Mouse (Mus musculus) hindbrain, embryonic 16.5 days (tissue): Measurements from ENCODE around the gene Hoxd13. TPM values are rescaled to one million over a fixed set of nuclear protein-coding genes. Genes with fewer than 3 reads are reported as not detected.

ENCODE experiments used
- ATAC-seq: fragments of 200-750 bp; cut with Nextera tagmentation; 2 replicates; pipeline ENCODE4 v1.8.0; 2017; ENCODE audit warnings: moderate TSS enrichment, moderate library complexity
- H3K27ac ChIP-seq: fragments of 300-500 bp; sonication (generic); 2 replicates; pipeline ENCODE4 v1.5.1; 2014; ENCODE audit warnings: low read depth, mild to moderate bottlenecking, control low read depth, low read length, moderate library complexity
- H3K27me3 ChIP-seq: fragments of 300-500 bp; sonication (generic); replicated peaks from 2 replicates; pipeline ENCODE4 v1.6.1; 2014; ENCODE audit warnings: low read length; ENCODE audit not compliant: control insufficient read depth, insufficient read depth
- H3K36me3 ChIP-seq: fragments of 300-500 bp; sonication (generic); 2 replicates; pipeline ENCODE4 v1.6.1; 2014; ENCODE audit warnings: mild to moderate bottlenecking, low read length, moderate library complexity, mixed read lengths; ENCODE audit not compliant: control insufficient read depth, insufficient read depth
- H3K4me1 ChIP-seq: fragments of 300-500 bp; sonication (generic); 2 replicates; pipeline ENCODE4 v1.6.1; 2014; ENCODE audit warnings: low read depth, low read length; ENCODE audit not compliant: control insufficient read depth, insufficient read depth
- H3K4me2 ChIP-seq: fragments of 300-500 bp; sonication (generic); 2 replicates; pipeline ENCODE4 v1.6.1; 2014; ENCODE audit warnings: mild to moderate bottlenecking, low read length, control low read depth, moderate library complexity
- H3K4me3 ChIP-seq: fragments of 300-500 bp; sonication (generic); 2 replicates; pipeline ENCODE4 v1.5.1; 2014; ENCODE audit warnings: mild to moderate bottlenecking, low read length, control low read depth, moderate library complexity
- H3K9ac ChIP-seq: fragments of 300-500 bp; sonication (generic); 2 replicates; pipeline ENCODE4 v1.6.1; 2014; ENCODE audit warnings: low read depth, mild to moderate bottlenecking, control low read depth, low read length, moderate library complexity
- H3K9me3 ChIP-seq: fragments of 300-500 bp; sonication (generic); 2 replicates; pipeline ENCODE4 v1.6.1; 2014; ENCODE audit warnings: mild to moderate bottlenecking, low read length, moderate library complexity; ENCODE audit not compliant: control insufficient read depth
- WGBS: fragments of 180-500 bp; shearing (Covaris S2); extraction: QIAGEN DNeasy Blood & Tissue Kit; methylation state at CpG from one replicate; pipeline ENCODE4 v1.1.7; 2014; 5-methylcytosine and 5-hydroxymethylcytosine counted together
- polyA plus RNA-seq: library from polyadenylated mRNA; unstranded; fragments of >200 nt; fragmentation: Nextera tagmentation; extraction: Ambion mirVana; gene quantifications from 2 replicates; pipeline ENCODE4 v1.2.1, GENCODE M21; 2015

Hoxd13 gene
- polyA plus RNA-seq, 1 experiment from 2014 or later, result not detected

DNA sequence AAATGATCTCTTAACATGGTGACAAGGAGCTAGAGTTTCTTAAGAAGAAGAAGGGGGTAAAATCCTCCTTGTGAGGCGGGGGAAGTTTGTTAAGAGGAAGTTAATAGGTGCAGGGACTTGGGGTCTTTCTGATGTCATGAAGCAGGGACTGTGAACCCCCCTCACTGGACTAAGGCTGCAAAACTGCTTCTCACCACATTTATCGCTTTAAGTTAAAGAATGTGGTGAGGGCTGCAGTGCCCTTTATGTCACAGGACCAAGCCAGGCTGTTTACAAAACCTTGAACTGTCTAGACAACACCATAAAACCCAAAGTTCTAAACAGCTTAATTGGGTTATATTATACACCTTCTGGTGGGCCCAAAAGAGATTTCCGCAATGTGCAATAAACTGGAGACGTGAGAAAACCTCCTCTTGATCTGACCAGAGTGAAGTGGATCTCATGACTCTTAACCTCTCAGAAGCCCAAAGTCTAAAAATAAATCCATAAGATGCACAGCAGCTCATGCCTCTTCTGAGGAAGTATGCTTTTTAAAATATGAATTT lies 17.0 kb downstream of the Hoxd13 start:
- peaks cover 12% of the 10 kb centered on the region; the same call in 1 of the 2 replicates for H3K4me1 ChIP-seq
- no peaks in the 10 kb centered on the region for H3K36me3 ChIP-seq
- 13% methylated on average over 4 of the region's 4 CpGs for WGBS
- no peak for ATAC-seq
- no peak overlapping the region for H3K27ac ChIP-seq
- no peaks in the 10 kb centered on the region; the same call in 1 of the 2 replicates for H3K9me3 ChIP-seq
- peaks cover 76% of the 10 kb centered on the region for H3K27me3 ChIP-seq
- H3K4me3 ChIP-seq, result no peak overlapping the region
- H3K9ac ChIP-seq, result no peak overlapping the region
- no peak overlapping the region for H3K4me2 ChIP-seq

DNA sequence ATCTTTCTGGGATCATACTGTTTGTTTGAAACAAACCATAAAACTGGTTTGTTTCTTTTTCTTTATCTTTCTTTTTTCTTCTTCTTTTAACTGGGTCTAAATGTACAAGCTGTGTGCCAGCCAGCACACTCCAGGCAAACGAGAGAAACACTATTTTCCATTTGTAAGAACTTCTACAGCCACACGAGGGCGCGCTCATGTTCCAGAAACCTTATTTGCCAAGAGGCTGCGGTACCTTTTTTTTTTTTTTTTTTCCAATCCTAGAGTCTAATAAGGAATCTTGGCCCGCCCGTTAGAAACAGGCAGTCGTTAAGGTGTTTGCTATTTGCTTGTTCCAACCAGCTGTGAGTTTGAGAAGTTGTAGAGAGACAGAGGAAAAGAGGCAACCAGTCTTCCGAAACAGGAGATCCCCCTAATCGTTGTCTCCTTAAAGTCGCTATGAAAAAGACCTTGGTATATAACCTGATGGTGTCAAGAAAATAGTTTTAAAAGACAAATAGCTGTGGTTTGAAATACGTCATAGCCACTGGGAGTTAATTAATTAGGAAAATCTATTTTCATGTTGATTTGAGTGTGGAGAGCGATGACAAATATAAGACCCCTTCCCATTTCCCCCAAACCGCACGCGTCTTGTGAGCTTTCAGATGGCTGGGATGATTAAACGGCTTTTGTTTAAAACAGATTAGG lies 18.3 kb downstream of the Hoxd13 start:
- Histone ChIP-seq H3K4me2 (no peak overlapping the region), H3K4me3 (no peak overlapping the region), H3K36me3 (no peaks in the 10 kb centered on the region), H3K4me1 (peaks cover 12% of the 10 kb centered on the region; the same call in 1 of the 2 replicates), H3K9ac (no peak overlapping the region), H3K27ac (no peak overlapping the region), H3K27me3 (peaks cover 68% of the 10 kb centered on the region), H3K9me3 (peaks cover 2% of the 10 kb centered on the region; the same call in 1 of the 2 replicates)
- 5% methylated on average over 17 of the region's 17 CpGs for WGBS
- no peak for ATAC-seq

DNA sequence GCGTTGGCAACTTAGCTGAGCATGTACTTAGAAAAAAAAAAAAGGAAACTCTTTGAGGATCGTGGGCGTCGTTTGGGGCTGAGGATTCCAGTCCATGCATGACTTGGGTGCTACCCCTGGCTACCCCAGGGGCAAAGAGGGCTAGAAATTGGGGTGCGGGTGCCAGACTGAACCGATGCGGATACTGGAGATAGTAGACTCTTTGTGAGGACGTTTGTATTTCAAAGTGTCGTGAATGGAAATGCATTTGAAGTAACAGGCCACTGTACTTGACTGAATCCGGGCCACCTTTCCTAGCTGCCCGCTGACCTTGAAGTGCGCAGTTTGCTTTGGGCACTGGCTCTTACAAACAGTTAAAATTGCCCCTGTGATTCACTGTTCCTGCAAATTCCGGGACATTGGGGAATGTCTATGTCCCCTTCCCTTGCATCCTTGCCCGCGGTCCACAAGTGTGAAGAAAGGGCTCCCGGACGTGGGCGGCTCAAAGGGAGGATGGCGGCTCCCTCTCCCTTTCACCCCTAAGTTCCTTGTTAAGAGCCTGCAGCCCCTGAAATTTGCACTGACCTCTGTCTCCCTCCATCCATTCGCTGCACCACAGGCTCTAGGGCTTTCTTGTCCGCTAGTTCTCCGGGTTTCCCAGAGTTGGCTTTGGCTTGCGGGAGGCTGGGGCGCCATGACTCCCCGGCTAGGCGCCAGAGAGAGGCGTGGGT lies 19.0 kb downstream of the Hoxd13 start:
- H3K27me3 ChIP-seq, result peaks cover 67% of the 10 kb centered on the region
- H3K4me2 ChIP-seq, result no peak overlapping the region
- H3K4me3 ChIP-seq, result no peak overlapping the region
- 2% methylated on average over 26 of the region's 27 CpGs for WGBS
- no peak overlapping the region for H3K27ac ChIP-seq
- H3K9ac ChIP-seq, result no peak overlapping the region
- peaks cover 3% of the 10 kb centered on the region; the same call in 1 of the 2 replicates for H3K9me3 ChIP-seq
- H3K4me1 ChIP-seq, result peaks cover 8% of the 10 kb centered on the region; the same call in 1 of the 2 replicates
- no peaks in the 10 kb centered on the region for H3K36me3 ChIP-seq
- ATAC-seq, result no peak

DNA sequence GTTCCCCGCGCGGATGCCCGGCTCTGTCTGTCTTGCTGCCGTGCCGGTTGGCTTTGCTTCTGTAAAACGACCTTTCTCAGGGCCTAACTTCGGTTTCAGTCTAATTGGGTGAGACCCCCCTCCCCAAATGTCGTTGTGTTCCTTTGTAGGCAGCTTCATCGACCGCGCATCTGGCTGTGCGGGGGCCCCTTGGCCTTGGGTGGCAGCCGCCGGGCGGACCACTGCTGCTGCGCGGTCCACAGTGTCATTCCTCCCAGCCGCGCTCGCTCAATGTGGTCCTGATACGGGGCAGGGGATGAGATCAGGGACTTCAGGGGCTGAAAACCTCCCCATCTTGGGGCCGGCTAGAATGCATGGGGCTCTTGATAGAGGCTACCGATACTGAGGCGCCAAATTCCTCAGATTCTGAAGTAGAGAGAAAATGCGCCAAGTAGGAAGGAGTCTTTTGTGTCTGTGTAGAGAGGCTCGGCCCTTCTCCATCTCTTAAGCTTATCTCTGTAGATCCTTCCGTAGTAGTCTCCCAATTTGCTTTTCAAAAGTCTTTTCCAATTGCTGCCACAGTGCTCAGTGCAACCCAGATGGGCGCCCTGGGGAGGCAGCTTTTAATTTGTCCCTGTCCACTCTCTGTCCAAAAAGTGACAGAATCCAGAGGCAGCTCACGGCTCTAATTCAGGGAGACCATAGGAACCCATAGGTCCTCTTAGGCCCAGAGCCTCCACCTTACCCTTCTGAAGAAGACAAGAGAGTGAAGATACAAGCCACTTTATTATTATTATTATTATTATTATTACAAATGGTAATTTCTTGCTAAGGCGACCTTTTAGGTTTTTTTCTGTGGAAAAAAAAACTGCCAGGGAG lies 19.8 kb downstream of the Hoxd13 start:
- Histone ChIP-seq H3K36me3 (no peaks in the 10 kb centered on the region), H3K4me2 (no peak overlapping the region), H3K4me1 (peaks cover under 1% of the 10 kb centered on the region; the same call in 1 of the 2 replicates), H3K27me3 (peaks cover 72% of the 10 kb centered on the region), H3K4me3 (no peak overlapping the region), H3K9me3 (peaks cover 3% of the 10 kb centered on the region; the same call in 1 of the 2 replicates), H3K27ac (no peak overlapping the region), H3K9ac (no peak overlapping the region)
- 2% methylated on average over 31 of the region's 31 CpGs for WGBS
- no peak for ATAC-seq

GRCm38 (mm10) chr2:74688795-74689573 lies 20.9 kb downstream of the Hoxd13 start:
- Histone ChIP-seq H3K9ac (no peak overlapping the region), H3K4me1 (no peaks in the 10 kb centered on the region), H3K4me2 (no peak overlapping the region), H3K4me3 (no peak overlapping the region), H3K27me3 (peaks cover 74% of the 10 kb centered on the region), H3K27ac (no peak overlapping the region), H3K36me3 (no peaks in the 10 kb centered on the region), H3K9me3 (peaks cover 3% of the 10 kb centered on the region; the same call in 1 of the 2 replicates)
- ATAC-seq, result no peak
- WGBS, result 3% methylated on average over 12 of the region's 12 CpGs

DNA sequence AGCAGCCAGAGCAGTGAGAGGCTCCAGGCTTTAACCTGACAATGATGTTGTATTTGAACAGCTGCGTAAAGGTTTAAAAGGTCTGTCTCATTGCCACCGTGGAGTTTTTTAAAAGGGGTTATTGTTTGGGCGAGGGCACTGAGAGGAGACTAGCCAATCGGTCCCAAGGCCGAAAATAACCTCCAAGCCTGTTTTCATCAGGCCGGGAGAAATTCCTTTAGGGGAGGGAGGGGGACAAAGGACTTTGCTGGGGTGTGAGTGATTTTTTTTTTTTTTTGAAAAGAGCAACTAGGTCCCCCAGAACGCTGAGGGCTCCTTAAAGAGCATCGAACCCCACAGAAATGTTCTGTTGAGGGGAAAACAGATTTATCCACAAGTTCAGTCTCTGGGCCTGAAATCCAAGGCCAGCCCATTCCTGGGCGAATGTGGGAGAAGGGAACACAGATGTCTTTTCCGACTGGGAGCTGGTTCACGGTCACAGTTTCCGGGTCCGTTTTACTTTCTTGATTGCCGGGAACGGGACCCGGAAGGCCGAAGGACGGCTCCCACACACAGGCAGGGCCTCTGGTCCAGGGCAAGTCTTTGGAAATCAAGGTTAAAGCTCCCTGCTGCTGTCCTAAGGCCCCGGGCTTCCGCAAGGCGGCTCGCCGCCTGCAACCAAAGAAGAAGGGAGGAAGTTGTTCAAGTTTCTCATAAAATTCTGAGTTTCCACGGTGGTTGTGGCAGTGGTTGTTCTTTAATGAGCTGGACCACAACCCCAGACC lies 21.6 kb downstream of the Hoxd13 start:
- H3K27ac ChIP-seq, result no peak overlapping the region
- no peaks in the 10 kb centered on the region for H3K36me3 ChIP-seq
- WGBS, result 3% methylated on average over 24 of the region's 24 CpGs
- H3K27me3 ChIP-seq, result peaks cover 72% of the 10 kb centered on the region
- H3K9ac ChIP-seq, result no peak overlapping the region
- no peak overlapping the region for H3K4me3 ChIP-seq
- no peaks in the 10 kb centered on the region for H3K4me1 ChIP-seq
- H3K9me3 ChIP-seq, result peaks cover 3% of the 10 kb centered on the region; the same call in 1 of the 2 replicates
- no peak for ATAC-seq
- no peak overlapping the region for H3K4me2 ChIP-seq

- peaks cover 72% of the 10 kb centered on the region for H3K27me3 ChIP-seq
- no peak overlapping the region for H3K9ac ChIP-seq
- H3K4me3 ChIP-seq, result no peak overlapping the region
- no peak overlapping the region for H3K4me2 ChIP-seq
- H3K36me3 ChIP-seq, result no peaks in the 10 kb centered on the region
- ATAC-seq, result no peak
- H3K4me1 ChIP-seq, result no peaks in the 10 kb centered on the region
- H3K9me3 ChIP-seq, result peaks cover 3% of the 10 kb centered on the region; the same call in 1 of the 2 replicates
- H3K27ac ChIP-seq, result no peak overlapping the region
- 10% methylated on average over 8 of the region's 8 CpGs for WGBS
These were observed 22.2 kb downstream of the Hoxd13 start for GRCm38 (mm10) chr2:74690338-74690716.
